Mouse (Mus musculus): ENCODE results near the gene Gm28778. TPM values are rescaled to one million over a fixed set of nuclear protein-coding genes. Genes with fewer than 3 reads are reported as not detected.

Gm28778 gene
- total RNA-seq, 1 experiment from 2014 or later: not detected

Other genes starting within 250 kb of the Gm28778 start
- gene Mstn, start 235.5 kb upstream of the Gm28778 start, total RNA-seq (2017): not detected in 2 replicates
- not detected in 2 replicates for gene 1700019A02Rik, start 109.5 kb upstream of the Gm28778 start, total RNA-seq (2017)
- 11.6 and 16.1 TPM in 2 replicates for gene Pms1, start 93 bp upstream of the Gm28778 start, total RNA-seq (2017)
- 27.5 and 27.9 TPM in 2 replicates for gene Ormdl1, start within 50 bp of the Gm28778 start, total RNA-seq (2017)
- gene Osgepl1, start 16.5 kb downstream of the Gm28778 start, total RNA-seq (2017): 17.2 and 21.6 TPM in 2 replicates
- gene Asdurf, start 55.5 kb downstream of the Gm28778 start, total RNA-seq (2017): 90.8 and 105 TPM in 2 replicates
- 0.25 TPM in 1 of 2 replicates, not detected in the other for gene Gm28551, start 55.6 kb downstream of the Gm28778 start, total RNA-seq (2017)
- 82.7 and 99.2 TPM in 2 replicates for gene Asnsd1, start 55.6 kb downstream of the Gm28778 start, total RNA-seq (2017)

Measured in neutrophil, adult 5-6 weeks (primary cell).